Mouse (Mus musculus) spleen, adult 12 weeks (tissue): ENCODE data around the gene Uox.

ENCODE experiments used
- DNase-seq: peaks from one replicate; pipeline ENCODE4 v3.0.0; 2022; ENCODE audit warnings: low spot score

Gene Uox

DNA sequence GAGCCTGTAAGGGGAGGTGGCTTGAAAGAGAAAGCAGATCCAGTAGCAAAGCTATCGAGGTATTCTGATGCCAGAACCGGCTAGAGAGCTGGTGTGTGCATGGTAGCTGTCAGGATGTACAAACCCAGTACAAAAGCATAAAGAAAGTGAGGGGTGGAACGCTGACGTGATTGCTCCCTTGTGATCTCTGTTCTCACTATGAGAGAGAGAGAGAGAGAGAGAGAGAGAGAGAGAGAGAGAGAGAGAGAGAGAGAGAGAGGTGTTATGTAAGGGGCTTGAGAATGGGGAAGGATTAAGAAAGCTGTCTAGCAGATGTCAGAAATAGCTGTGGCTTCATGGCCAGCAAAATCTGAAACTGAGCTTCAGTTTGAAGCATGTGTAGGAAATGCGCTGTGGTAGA, 13.7 kb downstream of the Uox start:
- DNase-seq = no peak

DNA sequence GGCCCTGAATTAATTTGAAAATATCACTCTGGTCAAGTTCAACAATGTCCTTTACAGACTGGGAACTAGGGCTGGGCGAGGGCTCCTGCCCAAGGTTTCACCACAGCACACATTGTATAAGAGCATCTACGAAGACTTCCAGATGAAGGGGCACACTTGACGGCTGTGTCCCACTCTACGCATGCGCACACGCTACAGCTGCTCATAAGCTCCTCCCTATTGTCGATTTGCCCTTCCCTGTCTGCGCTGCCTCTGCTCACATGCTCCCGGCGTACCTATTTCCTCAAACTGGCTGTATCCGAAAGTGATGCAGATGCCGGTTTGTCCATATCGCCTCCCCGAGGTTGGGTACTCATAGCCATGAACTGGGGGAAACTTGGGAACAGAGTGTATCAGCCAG, 16.4 kb downstream of the Uox start:
- DNase-seq = no peak

DNA sequence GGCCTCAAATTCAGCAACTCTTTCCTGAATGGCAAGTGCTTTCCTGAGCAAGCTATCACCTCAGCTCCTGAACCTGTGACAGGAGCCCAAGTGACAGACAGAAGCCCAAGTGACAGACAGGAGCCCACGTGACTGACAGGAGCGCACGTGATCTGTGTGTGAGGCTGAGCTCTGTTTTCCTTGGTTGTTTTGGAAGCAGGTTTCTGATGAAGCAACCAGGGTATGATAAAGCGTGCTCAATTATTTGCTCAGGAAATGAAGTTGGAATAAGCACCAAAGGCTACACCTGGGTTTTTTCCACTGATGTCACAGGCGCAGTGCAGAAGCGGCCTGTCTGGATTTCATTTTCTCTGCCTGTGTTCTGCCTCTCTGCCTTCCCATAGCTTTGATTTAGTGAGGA, 19.3 kb downstream of the Uox start:
- no peak for DNase-seq

DNA sequence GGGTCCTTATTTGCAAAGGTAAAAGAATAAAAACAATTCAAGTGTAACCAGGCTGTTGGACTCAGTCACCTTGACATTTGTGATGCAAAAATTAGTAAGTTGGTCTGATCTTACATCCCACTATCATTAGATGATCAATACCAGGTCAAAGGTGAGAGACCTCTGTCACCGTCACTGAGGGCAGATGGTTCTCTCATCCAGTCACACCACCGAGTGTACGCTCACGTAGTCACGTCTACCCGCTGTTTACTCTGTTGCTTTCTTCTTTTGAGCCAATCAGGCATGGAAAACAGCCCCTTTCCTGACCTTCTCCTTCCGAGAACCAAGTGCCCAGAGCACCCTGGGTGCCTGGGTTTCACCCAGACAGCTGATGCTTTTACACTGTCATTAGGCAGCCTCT, 20.9 kb downstream of the Uox start:
- DNase-seq = no peak

DNA sequence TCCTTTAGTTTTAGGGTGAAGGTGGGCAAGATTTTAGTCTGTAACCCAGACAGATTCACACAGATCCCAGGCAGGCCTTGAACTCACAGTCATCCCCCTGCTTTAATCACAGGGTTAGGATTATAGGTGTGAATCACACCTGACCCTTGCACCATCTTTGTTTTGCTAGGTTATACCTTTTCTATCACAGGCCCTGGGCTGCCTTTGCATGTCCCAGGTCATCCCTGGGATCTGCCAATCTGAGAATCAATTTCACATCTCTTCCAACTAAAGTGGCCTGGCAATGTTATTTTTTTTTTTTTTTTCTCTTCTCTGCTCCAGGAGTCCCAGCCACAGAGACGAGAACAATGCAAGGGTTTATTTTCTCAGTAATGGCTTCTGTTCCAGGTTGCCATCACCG, 21.4 kb downstream of the Uox start:
- DNase-seq = no peak

DNA sequence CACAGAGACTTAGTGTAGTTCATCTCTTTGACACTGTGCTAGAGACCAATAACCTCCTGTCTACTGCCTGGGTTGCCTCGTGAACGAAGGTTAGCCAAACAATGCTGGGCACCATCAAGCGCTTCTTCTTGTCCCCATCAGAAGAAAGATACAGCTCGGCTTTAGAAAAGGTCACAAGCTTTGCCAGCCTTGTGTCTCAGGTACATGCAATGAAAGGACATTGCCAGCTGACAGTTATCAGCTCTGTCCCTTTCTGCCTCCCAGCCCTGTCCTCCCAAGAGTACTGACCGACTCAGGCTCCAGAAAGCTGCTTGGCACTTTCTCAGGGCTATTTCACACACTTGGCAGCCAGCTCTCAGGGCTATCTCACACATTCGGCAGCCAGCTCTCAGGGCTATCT, 25.2 kb downstream of the Uox start:
- DNase-seq = no peak

DNA sequence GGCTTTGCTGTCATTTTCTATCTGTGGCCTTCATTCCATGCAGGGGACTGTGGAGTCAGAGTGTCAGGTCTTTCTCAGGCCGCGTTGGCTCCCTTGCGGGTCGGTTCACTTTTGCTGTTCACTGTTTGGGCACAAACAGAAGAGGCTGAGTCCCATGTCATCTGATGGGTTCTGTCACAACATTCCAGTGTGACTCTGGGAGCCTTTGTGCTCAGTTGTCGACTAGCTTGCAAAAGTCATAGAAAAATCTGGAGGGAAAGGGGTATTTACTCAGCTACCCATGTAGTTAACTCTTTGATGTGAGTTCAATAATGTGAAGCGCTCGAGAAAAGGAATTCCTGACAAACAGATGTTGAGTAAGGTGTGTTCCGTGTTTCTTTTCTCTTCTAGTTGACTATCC, 26.2 kb downstream of the Uox start:
- DNase-seq = no peak

DNA sequence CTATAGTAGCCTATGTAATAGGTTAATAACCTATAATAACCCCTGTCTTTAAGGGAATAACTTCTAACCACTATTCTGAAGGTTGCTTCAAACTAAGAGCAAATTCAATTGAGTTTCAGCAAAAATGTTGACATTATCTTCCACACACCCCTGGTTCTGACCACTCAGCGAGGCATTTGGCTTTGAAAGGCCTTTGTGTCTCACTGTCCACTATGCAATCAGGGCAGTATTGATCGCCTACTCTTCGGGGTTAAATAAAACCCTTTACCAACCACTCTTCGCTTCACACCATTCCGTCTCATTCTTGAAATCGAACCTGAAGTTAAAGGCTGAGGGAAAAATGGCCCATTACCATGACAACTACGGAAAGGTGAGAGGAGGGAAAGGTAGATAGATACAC, 26.6 kb downstream of the Uox start:
- DNase-seq = no peak

DNA sequence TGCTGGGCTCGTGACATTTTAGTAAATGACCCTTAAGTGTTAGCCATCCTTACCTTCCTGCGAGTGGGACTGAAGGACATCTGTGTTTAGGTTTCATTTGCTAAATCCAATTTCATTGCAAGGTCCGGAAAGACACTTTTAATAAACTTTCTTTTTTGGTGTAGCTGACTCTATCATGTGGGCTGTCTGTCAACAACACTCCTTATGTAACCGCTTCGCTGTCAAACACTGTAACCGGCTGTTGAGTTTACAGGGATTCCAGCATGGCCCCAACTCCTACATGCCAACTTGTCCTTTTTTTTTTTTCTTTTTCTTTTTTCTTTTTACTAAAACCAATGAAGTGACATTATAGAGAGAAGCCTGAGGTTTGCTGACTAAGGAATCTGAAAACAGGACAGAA, 28.2 kb downstream of the Uox start:
- no peak for DNase-seq

DNA sequence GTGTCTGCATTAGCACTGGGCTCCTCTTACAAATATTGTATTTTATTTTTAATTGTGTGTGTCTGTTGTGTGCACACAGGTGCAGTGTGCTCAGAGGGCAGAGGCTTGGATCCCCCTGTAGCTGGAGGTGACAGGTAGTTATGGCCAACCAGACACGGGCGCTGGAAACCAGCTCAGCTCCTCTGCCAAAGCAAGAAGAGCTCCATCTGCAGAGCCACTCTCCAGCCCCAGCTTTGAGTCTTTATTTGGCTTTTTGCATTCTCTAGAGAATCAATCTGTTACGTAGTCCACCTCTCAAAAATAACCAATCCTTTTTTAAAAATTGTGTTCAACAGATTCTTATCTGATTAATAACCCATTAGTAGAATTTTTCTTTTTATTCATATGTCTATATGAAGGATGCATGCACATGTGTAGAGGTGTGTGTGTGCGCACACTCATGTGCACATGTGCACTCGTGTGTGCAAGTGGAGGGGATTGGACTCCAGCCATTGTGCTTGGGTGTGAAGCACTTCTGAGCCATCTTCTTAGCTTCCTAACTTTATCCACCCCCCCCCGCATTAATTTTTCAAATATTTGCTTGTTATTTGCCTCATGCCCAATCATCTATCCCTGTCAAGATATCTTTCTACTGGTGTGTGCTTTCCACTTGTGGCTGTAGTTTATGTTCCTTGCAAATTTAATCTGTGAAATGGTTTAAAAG, 29.1 kb downstream of the Uox start:
- DNase-seq = no peak

DNA sequence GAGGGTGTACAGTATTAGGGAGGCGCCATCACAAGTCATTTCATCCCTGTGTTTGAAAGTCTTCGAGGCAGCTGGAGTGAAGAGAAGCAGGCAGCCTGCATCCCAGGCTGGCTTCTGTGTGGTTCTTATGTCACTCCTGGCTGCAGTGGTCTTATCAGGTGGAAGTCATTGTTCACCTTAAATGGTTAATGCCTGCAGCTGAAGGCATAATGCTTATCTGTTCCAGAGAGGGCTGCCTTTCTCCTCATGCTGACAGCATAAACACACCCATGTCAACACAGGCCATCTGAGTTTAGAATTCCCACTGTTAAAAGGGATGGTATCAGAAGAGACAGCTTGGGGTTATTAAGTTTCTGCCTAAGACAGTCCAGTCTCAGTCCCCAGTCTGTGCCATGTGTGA, 31.0 kb downstream of the Uox start:
- no peak for DNase-seq

DNA sequence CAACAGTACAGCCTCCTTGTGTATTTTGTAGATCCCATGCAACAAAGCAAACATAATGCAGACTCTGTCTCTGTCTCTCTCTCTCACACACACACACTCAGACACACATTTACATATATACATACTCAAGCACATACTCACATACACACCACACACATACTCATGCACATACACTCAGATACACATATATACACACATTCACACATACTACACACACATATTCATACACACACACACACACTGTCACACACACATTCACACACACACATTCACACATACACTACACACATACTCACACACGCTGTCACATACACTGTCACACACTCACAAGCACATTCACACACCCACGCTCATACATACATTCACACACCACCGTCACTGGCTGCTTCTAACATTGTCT, 32.3 kb downstream of the Uox start:
- no peak for DNase-seq

DNA sequence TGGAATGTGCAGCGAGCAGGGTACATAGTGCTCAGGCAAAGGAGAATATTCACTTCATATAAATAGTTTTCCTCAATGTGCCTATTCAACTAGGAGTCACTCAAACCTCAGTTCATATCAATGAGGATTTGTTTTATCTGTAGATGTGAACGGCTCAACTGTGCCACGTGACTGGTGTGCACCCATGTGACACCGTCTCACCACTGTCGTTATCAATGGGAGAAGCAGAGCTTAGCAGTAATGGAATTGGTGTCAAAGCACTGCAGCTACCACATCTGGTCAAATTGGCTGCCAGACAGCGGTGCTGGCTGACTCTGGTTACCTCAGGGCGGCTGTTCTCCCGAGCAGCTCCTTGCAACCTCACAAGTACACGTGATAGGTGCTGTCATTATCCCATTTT, 34.4 kb downstream of the Uox start:
- no peak for DNase-seq

DNA sequence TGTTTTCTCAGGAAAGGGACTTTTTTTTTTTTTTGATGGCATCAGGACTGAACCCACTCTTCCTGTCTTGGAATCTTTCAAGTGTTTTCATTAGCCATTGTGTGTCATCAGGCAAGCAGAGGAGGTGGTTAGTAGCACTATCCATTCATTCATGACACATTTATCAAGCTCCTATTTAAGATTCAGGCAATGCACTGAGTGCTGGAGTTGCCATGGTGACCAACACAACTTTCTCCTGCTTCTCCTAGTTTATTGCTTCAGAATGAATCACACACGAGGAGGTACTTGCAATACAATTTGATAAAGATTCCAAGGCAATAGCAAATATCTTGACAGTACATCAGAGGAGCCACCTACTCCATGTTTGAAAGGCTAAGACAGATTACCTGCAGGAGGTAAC, 37.1 kb downstream of the Uox start:
- DNase-seq = no peak

DNA sequence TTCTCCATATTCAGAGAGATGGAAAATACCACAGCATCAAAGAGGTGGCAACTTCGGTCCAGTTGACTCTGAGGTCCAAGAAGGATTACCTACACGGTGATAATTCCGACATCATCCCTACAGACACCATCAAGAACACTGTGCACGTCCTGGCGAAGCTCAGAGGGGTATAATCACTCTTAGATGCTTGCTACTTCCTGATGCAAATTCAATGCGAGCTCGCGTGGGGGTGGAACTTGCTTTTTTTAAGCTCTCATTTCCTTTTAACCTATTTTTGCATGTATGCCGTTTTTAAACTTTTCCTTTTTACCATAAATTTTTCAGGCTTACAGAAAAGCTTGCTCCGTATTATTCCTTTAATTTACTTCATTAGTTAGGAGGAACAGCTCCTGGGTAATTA, 40.1 kb downstream of the Uox start:
- no peak for DNase-seq

DNA sequence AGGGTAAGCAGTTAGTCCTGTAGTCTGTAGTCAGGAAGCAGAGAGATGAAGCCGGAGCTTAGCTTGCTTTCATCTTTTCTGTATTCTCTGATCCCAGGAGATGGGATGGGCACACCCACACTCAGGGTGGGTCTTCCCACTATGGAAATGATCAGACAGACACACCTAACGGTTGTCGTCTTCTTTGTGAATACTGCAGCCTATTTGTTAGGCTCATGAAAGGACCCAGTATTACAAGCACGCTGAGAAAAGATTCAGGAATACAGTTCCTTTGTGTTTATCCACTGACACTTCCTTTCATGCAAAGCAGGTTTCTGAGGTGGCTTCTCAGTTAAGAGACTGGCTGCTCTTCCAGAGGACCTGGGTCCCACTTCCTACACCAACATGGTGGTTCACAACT, 41.0 kb downstream of the Uox start:
- DNase-seq = no peak

DNA sequence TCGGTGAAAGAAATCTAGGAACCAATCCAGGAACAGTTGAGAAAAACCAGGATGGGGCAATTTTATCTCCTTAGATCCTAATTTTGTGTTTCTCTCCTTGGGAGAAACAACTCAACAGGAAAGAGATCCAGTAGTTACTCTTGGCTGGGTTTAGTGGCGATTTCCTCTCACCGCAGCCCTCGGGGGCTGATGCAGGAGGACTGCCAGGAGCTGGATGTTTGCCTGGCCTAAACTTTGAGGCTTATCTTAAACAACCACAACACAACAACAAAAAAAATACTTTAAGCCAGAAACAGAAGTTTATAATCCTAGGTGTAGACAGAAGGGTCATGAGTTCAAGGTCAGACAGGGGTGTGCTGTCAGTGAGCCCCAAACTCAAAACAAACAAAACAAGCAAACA, 41.6 kb downstream of the Uox start:
- DNase-seq = no peak

DNA sequence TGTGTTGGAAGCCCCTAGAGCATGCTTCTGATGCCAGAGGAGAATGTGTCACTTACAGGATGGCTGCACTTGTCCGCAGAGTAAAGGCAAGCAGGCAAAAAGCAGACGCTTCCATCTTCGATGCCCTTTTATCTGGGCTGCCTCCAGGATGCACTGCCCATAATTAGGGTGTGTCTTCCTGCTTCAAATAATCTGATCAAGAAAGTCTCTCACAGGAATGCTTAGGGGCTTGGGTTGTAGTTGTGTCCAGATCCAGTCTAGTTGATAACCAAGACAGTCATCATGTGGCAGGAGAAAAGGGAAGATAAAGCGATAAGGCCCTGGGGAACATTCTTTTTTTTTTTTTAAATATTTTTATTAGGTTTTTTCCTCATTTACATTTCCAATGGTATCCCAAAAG, 45.3 kb downstream of the Uox start, which contains the start of gene Dnase2b:
Dnase2b (minus strand) TSS at position 101 of the 400 bp plus-strand sequence.
- DNase-seq = no peak

DNA sequence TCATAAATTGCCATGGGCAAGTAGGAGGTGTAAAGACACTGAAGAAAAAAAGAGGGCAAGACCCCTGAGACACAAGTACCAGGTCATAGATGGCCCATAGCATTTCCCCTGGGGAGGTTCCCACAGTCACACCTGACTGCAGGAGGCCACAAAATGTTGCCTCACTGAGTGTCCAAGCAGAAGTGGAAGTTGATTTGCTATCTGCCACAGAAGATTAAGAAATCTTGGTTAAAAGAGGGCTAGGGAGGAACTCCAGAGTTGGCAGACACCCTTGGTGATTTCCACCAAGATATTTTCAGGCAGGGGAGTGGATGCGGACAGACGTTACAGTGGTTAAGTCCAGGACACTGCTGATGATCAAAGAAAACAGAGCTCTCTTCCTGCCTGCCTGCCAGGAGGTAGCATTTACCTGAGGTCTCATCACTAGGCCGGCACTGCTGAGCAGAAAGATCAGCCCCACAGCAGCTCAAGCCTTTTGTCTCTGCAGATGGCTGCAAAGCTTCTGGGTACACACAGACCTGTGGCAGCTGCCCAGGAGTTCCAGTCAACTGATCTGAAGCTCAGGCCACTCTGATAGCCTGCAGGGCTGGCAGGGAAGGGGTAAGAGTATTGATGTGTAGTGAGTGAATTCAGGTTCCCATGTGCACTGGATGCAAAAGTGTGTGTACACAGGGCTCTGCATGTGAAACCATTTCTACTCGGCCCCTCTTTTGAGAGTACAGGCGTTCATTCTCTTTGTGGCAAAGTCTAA, 46.5 kb downstream of the Uox start:
- no peak for DNase-seq

DNA sequence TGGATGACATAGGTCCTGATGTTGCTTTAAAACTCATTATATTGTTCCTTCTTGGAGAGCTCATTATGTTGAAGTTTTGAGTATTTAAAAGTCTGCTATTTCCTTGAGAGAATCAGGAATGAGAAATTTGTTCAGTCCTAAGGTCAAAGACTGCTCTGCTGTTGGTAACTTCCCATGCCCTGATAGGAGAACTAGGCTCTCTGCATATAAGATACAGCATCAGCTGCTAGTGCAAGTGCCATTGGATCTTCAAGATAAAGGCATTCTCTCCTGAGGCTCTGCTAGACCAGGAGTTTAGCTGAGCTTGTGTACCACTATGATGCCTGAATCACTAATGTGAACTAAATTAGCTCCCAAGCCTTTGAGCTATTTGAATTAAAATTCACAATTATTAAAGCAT, 47.7 kb downstream of the Uox start:
- no peak for DNase-seq

DNA sequence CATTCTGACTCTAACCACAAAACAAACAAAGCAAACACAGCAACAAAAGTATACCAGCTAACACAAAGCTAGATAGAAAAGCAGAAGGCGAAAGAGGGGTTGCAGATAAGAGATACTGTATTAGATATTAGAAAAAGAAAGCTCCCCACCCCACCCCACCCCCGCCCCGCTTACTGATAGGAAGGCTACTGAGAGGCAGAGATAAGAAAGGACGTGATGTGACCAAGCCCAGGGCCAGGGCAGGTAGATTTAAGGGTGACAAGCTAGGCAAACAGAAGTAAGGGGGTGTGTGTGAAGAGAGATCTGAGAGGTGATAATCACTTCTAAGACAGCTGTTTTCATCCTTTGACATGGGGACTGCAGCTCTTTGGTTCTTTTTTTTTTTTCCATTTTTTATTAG, 48.1 kb downstream of the Uox start:
- no peak for DNase-seq

DNA sequence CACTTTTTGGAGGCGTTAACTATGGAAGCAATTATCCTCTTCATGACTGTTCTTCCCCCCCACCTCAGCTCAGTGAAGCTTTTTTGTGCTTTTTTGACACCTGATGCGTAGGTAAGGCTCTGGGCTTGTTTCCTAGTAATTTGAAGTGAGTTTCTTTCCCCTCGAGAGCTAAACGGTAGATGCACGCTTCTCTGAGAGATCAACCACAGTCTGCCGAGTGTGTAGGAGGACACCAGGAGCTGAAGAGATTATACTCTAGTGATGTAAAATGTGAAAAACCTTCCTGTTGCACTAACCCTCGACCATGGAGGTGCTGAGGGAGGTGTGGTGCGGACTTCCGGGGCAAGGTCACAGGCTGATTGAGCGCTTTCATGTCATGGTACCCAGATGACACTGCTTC, 49.9 kb downstream of the Uox start:
- DNase-seq = no peak

DNA sequence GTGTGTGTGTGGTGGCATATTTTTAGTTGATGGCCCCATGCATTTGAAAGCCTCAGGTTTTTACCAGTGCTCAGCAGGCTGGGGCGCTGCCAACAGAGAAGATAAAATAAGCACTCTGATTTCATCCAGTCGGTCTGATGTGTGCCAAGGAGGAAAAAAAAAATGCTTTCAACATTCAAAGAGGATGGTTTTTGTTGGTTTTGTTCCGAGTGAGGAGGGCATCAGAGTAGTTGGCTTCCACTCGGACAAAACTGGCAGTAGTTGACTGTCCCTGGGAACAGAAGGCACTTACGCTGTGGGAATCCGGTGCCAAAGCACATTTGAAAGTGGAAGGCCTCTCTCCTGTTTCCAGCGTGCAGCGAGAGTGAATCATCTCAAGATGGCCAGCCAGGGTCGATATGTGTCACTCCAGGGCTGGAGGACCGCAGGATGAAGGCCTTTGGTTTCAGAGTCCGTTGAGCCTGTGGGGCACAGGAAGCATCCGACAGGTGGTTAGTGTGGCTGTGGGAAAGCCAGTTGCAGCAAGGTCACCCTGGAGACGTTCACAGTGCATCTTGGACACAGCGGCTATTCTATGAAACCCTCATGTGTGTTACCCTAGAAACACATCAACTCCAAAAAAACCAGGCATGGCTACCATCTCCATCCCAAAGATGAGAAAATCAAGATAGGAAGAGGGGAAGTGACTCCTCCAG, 50.5 kb downstream of the Uox start:
- DNase-seq = no peak
